Mouse (Mus musculus): ENCODE data around the gene Ankrd52. TPM values are rescaled to one million over a fixed set of nuclear protein-coding genes. Genes with fewer than 3 reads are reported as not detected.

Gene Ankrd52
- polyA plus RNA-seq, 1 experiment from 2014 or later: 9.9 TPM

- no peak for ATAC-seq
- Histone ChIP-seq H3K4me2 (ENCODE audit: low read length) (no peak overlapping the region), H3K4me1 (ENCODE audit: control insufficient read depth, insufficient read depth, low read length) (0 out of 2 replicates have a peak, but pooled peaks cover 2% of the 10 kb centered on the region), H3K36me3 (ENCODE audit: control insufficient read depth, insufficient read depth, low read length) (no peaks in the 10 kb centered on the region), H3K9me3 (replicated peaks; ENCODE audit: control insufficient read depth, low read length, poor library complexity, severe bottlenecking) (no peaks in the 10 kb centered on the region), H3K27ac (ENCODE audit: low read length) (no peak overlapping the region), H3K4me3 (ENCODE audit: low read depth, low read length) (no peak overlapping the region), H3K9ac (ENCODE audit: low read depth, low read length) (no peak overlapping the region), H3K27me3 (ENCODE audit: control insufficient read depth, insufficient read depth, low read depth, low read length) (no peaks in the 10 kb centered on the region)
- WGBS: 87% methylated on average over 6 of the region's 6 CpGs
Measured at GRCm38 (mm10) chr10:128451014-128451413, 74.1 kb downstream of the Ankrd52 start.

- Histone ChIP-seq H3K36me3 (ENCODE audit: control insufficient read depth, insufficient read depth, low read length) (no peaks in the 10 kb centered on the region), H3K9ac (ENCODE audit: low read depth, low read length) (no peak overlapping the region), H3K4me1 (ENCODE audit: control insufficient read depth, insufficient read depth, low read length) (0 out of 2 replicates have a peak, but pooled peaks cover 2% of the 10 kb centered on the region), H3K4me2 (ENCODE audit: low read length) (no peak overlapping the region), H3K4me3 (ENCODE audit: low read depth, low read length) (no peak overlapping the region), H3K9me3 (replicated peaks; ENCODE audit: control insufficient read depth, low read length, poor library complexity, severe bottlenecking) (no peaks in the 10 kb centered on the region), H3K27me3 (ENCODE audit: control insufficient read depth, insufficient read depth, low read depth, low read length) (no peaks in the 10 kb centered on the region), H3K27ac (ENCODE audit: low read length) (no peak overlapping the region)
- 87% methylated on average over 3 of the region's 3 CpGs for WGBS
- ATAC-seq: no peak
Measured at GRCm38 (mm10) chr10:128454471-128454870, 77.6 kb downstream of the Ankrd52 start.

- no peak overlapping the region for H3K9ac ChIP-seq (ENCODE audit: low read depth, low read length)
- H3K4me2 ChIP-seq (ENCODE audit: low read length): peak overlapping the region; percentile 35
- H3K27me3 ChIP-seq (ENCODE audit: control insufficient read depth, insufficient read depth, low read depth, low read length): no peaks in the 10 kb centered on the region
- H3K4me1 ChIP-seq (ENCODE audit: control insufficient read depth, insufficient read depth, low read length): 0 out of 2 replicates have a peak, but pooled peaks cover 2% of the 10 kb centered on the region
- H3K36me3 ChIP-seq (ENCODE audit: control insufficient read depth, insufficient read depth, low read length): no peaks in the 10 kb centered on the region
- 1% methylated on average over 6 of the region's 6 CpGs for whole genome bisulfite sequencing
- no peak for ATAC-seq
- no peaks in the 10 kb centered on the region for H3K9me3 ChIP-seq (replicated peaks; ENCODE audit: control insufficient read depth, low read length, poor library complexity, severe bottlenecking)
- H3K27ac ChIP-seq (ENCODE audit: low read length): no peak overlapping the region
- no peak overlapping the region; the same call in 1 of the 2 replicates for H3K4me3 ChIP-seq (ENCODE audit: low read depth, low read length)
Measured at GRCm38 (mm10) chr10:128455280-128455679, 78.4 kb downstream of the Ankrd52 start.

- no peak for ATAC-seq
- Histone ChIP-seq H3K36me3 (ENCODE audit: control insufficient read depth, insufficient read depth, low read length) (peaks cover 3% of the 10 kb centered on the region), H3K9me3 (replicated peaks; ENCODE audit: control insufficient read depth, low read length, poor library complexity, severe bottlenecking) (no peaks in the 10 kb centered on the region), H3K4me3 (ENCODE audit: low read depth, low read length) (no peak overlapping the region), H3K27ac (ENCODE audit: low read length) (no peak overlapping the region), H3K9ac (ENCODE audit: low read depth, low read length) (no peak overlapping the region), H3K4me1 (ENCODE audit: control insufficient read depth, insufficient read depth, low read length) (peaks cover 11% of the 10 kb centered on the region), H3K27me3 (ENCODE audit: control insufficient read depth, insufficient read depth, low read depth, low read length) (no peaks in the 10 kb centered on the region), H3K4me2 (ENCODE audit: low read length) (peak overlapping the region; percentile 55)
- 81% methylated on average over 6 of the region's 6 CpGs for WGBS
Measured at GRCm38 (mm10) chr10:128457676-128458075, 80.8 kb downstream of the Ankrd52 start.

Small RNA genes lying within 50 kb of the gene (microRNA-seq; reads per million reads assigned to microRNA genes)
- gene Gm25361 (not detected), gene Gm26308 (not detected), gene Mir6914 (0.69 reads per million), gene Mir6915 (2.9 reads per million, percentile 13 among the genes with 10 or more reads in this experiment), gene Mir8105 (1.0 reads per million)

Other genes starting within 250 kb of the Ankrd52 start
- gene Rbms2, start 196.8 kb upstream of the Ankrd52 start, polyA plus RNA-seq (2015; fragmentation: Nextera tagmentation; extraction: Ambion mirVana): 7.0 and 7.8 TPM in 2 replicates
- 1.1 and 1.7 TPM in 2 replicates for gene Gls2, start 182.7 kb upstream of the Ankrd52 start, polyA plus RNA-seq (2015; fragmentation: Nextera tagmentation; extraction: Ambion mirVana)
- 19.6 and 22.1 TPM in 2 replicates for gene Spryd4, start 165.3 kb upstream of the Ankrd52 start, polyA plus RNA-seq (2015; fragmentation: Nextera tagmentation; extraction: Ambion mirVana)
- gene Mip, start 151.3 kb upstream of the Ankrd52 start, polyA plus RNA-seq (2015; fragmentation: Nextera tagmentation; extraction: Ambion mirVana): 0.11 and 0.24 TPM in 2 replicates
- gene Timeless, start 145.1 kb upstream of the Ankrd52 start, polyA plus RNA-seq (2015; fragmentation: Nextera tagmentation; extraction: Ambion mirVana): 15.6 and 16.1 TPM in 2 replicates
- gene Apon, start 123.0 kb upstream of the Ankrd52 start, polyA plus RNA-seq (2015; fragmentation: Nextera tagmentation; extraction: Ambion mirVana): 0.11 TPM in 1 of 2 replicates, not detected in the other
- not detected in 2 replicates for gene Apof, start 108.4 kb upstream of the Ankrd52 start, polyA plus RNA-seq (2015; fragmentation: Nextera tagmentation; extraction: Ambion mirVana)
- 20.4 and 20.9 TPM in 2 replicates for gene Stat2, start 106.6 kb upstream of the Ankrd52 start, polyA plus RNA-seq (2015; fragmentation: Nextera tagmentation; extraction: Ambion mirVana)
- gene Il23a, start 78.4 kb upstream of the Ankrd52 start, polyA plus RNA-seq (2015; fragmentation: Nextera tagmentation; extraction: Ambion mirVana): 0.14 and 0.15 TPM in 2 replicates
- 20.8 and 22.3 TPM in 2 replicates for gene Pan2, start 73.8 kb upstream of the Ankrd52 start, polyA plus RNA-seq (2015; fragmentation: Nextera tagmentation; extraction: Ambion mirVana)
- 185 and 191 TPM in 2 replicates for gene Cnpy2, start 54.7 kb upstream of the Ankrd52 start, polyA plus RNA-seq (2015; fragmentation: Nextera tagmentation; extraction: Ambion mirVana)
- gene Cs, start 39.4 kb upstream of the Ankrd52 start, polyA plus RNA-seq (2015; fragmentation: Nextera tagmentation; extraction: Ambion mirVana): 247 and 265 TPM in 2 replicates
- gene Coq10a, start 8.1 kb upstream of the Ankrd52 start, polyA plus RNA-seq (2015; fragmentation: Nextera tagmentation; extraction: Ambion mirVana): 36.8 and 40.3 TPM in 2 replicates
- gene Slc39a5, start 24.1 kb downstream of the Ankrd52 start, polyA plus RNA-seq (2015; fragmentation: Nextera tagmentation; extraction: Ambion mirVana): 0.10 TPM in 1 of 2 replicates, not detected in the other
- 141 and 150 TPM in 2 replicates for gene Nabp2, start 34.4 kb downstream of the Ankrd52 start, polyA plus RNA-seq (2015; fragmentation: Nextera tagmentation; extraction: Ambion mirVana)
- 105 and 108 TPM in 2 replicates for gene Rnf41, start 34.5 kb downstream of the Ankrd52 start, polyA plus RNA-seq (2015; fragmentation: Nextera tagmentation; extraction: Ambion mirVana)
- 185 and 195 TPM in 2 replicates for gene Smarcc2, start 82.1 kb downstream of the Ankrd52 start, polyA plus RNA-seq (2015; fragmentation: Nextera tagmentation; extraction: Ambion mirVana)
- 852 and 855 TPM in 2 replicates for gene Myl6, start 117.0 kb downstream of the Ankrd52 start, polyA plus RNA-seq (2015; fragmentation: Nextera tagmentation; extraction: Ambion mirVana)
- 5.3 and 6.4 TPM in 2 replicates for gene Myl6b, start 121.6 kb downstream of the Ankrd52 start, polyA plus RNA-seq (2015; fragmentation: Nextera tagmentation; extraction: Ambion mirVana)
- gene Esyt1, start 148.8 kb downstream of the Ankrd52 start, polyA plus RNA-seq (2015; fragmentation: Nextera tagmentation; extraction: Ambion mirVana): 8.8 and 8.9 TPM in 2 replicates
- 17.8 and 19.7 TPM in 2 replicates for gene Zc3h10, start 170.7 kb downstream of the Ankrd52 start, polyA plus RNA-seq (2015; fragmentation: Nextera tagmentation; extraction: Ambion mirVana)
- gene Rpl41, start 172.2 kb downstream of the Ankrd52 start, polyA plus RNA-seq (2015; fragmentation: Nextera tagmentation; extraction: Ambion mirVana): 1,924 and 2,018 TPM in 2 replicates
- 124 and 125 TPM in 2 replicates for gene Pa2g4, start 188.9 kb downstream of the Ankrd52 start, polyA plus RNA-seq (2015; fragmentation: Nextera tagmentation; extraction: Ambion mirVana)
- gene Erbb3, start 212.5 kb downstream of the Ankrd52 start, polyA plus RNA-seq (2015; fragmentation: Nextera tagmentation; extraction: Ambion mirVana): 0.41 and 0.47 TPM in 2 replicates
- 295 and 315 TPM in 2 replicates for gene Rps26, start 249.6 kb downstream of the Ankrd52 start, polyA plus RNA-seq (2015; fragmentation: Nextera tagmentation; extraction: Ambion mirVana)

Measured in midbrain, embryonic 16.5 days (tissue).